ENCODE assay signal across 19 mouse cellular contexts in genomic region chr10:126185410-126185809, GRCm38 (mm10).
"Had no signal": no experiment of that assay in that cellular context is flagged by ENCODE, and none has a peak within 500 bp of the region (broad histone marks: within the 10 kb centered on the region; RNA-seq: fewer than 3 reads in every experiment).

No protein-coding gene starts in this region.

- DNase-seq: kidney, adult 2 months; kidney, postnatal 25 days; left cerebral cortex, postnatal 4 days; liver, postnatal 0 days; lung, embryonic 14.5 days; lung, postnatal 36 days; midbrain, embryonic 14.5 days; right cerebral cortex, adult 18-20 months; right cerebral cortex, postnatal 14 days; right cerebral cortex, postnatal 4 days; thymus, postnatal 25 days had no signal

- H3K4me3 ChIP-seq: limb, embryonic 12.5 days; limb, embryonic 15.5 days; midbrain, embryonic 10.5 days; neural tube, embryonic 12.5 days; neural tube, embryonic 15.5 days had no signal

- H3K27ac ChIP-seq: kidney, postnatal 0 days; limb, embryonic 12.5 days; limb, embryonic 15.5 days; liver, embryonic 14.5 days; midbrain, embryonic 10.5 days; neural tube, embryonic 12.5 days; neural tube, embryonic 15.5 days; stomach, postnatal 0 days had no signal
